Mouse (Mus musculus): ENCODE measurements around the gene Stx19.

The Stx19 gene

GRCm38 (mm10) chr16:62814491-62814890 lies at the start of gene Stx19:
Gene Stx19, plus strand, starts transcription at chr16:62814676.
- CTCF ChIA-PET = no interaction called here

- CTCF ChIA-PET = no interaction called here
These were observed 41.0 kb upstream of the Stx19 start for GRCm38 (mm10) chr16:62773462-62773861.

GRCm38 (mm10) chr16:62776034-62776433 lies 38.4 kb upstream of the Stx19 start:
- CTCF ChIA-PET = no interaction called here

- CTCF ChIA-PET = no interaction called here
These were observed 36.2 kb upstream of the Stx19 start for GRCm38 (mm10) chr16:62778282-62778681.

DNA sequence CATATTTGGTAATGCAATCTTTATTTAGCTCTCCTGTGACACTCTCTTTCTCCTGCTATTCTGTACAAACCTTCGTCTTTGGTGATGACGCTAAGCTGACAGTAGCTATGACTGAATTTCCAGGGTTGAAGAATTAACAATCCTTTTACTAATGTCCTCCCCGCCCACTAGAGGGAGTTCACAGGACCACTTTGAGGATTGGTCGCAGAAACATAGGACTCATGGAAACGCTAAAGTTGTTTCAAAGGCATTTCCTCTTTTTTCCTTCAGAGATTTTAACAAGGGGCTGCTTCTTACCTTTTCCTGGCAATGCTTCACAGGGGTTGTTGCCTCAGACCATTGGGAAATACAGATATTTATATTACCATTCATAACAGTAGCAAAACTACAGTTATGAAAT lies 32.2 kb upstream of the Stx19 start:
- CTCF ChIA-PET = interaction anchor here (0.6 kb wide), 1 partner anchor 50 kb away, joined by 5 read pairs; no protein-coding TSS in a partner anchor

GRCm38 (mm10) chr16:62786621-62787331 lies 27.7 kb upstream of the Stx19 start, which contains the start of gene Nsun3:
Gene Nsun3, minus strand, starts transcription at chr16:62786818.
- CTCF ChIA-PET = interaction anchor here (1.1 kb wide), 1 partner anchor 45 kb away, joined by 4 read pairs; no protein-coding TSS in a partner anchor

DNA sequence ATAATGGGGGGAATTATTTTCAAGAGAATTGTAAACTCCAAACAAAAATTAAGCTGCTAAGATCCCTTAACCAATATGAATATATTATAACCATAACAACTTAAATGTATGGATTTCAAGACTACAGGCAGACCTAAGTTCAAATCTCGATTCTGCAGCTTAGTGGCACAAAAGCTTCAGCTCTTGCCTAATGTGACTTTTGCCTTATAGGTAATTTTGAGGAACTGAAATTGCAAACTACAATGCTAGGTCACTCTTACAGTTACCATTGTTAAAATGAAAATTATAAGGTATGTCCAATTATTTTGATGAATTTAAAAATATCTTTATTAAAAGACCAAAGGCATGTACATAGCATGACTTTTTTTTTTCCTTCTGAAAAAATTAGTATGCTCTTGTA lies 17.9 kb upstream of the Stx19 start:
- CTCF ChIA-PET = interaction anchor here (0.6 kb wide), 1 partner anchor 27 kb away, joined by 4 read pairs; no protein-coding TSS in a partner anchor

- CTCF ChIA-PET = no interaction called here
These were observed 15.7 kb upstream of the Stx19 start for GRCm38 (mm10) chr16:62798808-62799207.

GRCm38 (mm10) chr16:62799426-62799825 lies 15.1 kb upstream of the Stx19 start:
- CTCF ChIA-PET = no interaction called here

DNA sequence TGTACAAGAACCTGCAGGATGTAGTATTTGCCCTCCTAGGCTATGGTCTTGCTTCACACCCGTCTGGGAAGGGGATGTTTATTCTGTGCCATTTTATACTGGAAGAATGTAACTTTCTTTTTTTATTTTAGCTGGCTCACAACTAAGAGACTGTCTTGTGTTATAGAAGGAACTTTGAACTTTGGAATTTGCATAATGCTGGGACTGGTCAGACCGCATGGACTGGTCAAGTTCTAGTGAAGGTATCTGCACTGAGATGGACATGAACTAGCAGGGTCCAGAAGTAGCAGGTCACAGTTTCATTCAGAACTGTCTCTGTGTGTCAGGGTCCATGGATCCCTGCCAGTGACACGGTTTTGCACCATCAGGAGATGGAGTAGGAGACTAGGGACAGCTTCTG lies 14.6 kb upstream of the Stx19 start:
- CTCF ChIA-PET = no interaction called here

- CTCF ChIA-PET = no interaction called here
These were observed 9.9 kb upstream of the Stx19 start for GRCm38 (mm10) chr16:62804621-62805020.

DNA sequence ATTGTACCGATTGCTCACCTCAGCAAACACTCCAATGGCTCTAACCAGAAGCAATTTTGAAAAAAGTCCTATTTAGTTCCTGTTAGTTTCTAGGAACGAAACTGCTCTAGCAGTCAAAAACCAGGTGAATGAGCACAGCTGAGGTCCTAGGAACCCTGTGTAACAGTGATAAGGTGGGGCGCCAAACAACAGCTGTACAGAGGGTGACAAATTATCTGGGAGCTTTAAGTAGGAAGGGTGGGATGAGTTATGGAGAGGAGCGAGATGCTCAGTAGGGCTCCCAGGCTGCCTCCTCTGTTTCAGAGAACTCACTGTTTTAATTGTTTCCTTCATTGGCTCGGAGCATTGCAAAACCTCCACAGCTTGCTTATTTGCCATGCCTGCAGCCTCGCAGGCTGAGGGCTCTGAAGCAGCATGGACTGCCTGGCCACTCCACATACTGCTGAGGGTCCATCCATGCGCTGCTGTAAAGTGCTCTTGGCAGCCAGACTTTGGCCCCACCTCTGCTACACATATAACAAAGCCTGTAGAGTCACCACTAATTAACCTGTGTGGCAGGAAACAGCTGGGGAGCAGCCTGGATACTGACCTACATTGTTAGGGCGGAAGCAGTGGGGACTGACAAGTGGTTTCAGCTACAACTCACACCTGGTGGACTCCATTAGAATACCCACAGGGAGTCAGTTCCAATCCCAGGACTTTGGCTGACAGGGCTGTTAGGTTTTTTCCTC lies 7.1 kb upstream of the Stx19 start:
- CTCF ChIA-PET = no interaction called here

- CTCF ChIA-PET = no interaction called here
These were observed 3.6 kb upstream of the Stx19 start for GRCm38 (mm10) chr16:62810855-62811254.

- CTCF ChIA-PET = no interaction called here
These were observed 686 bp upstream of the Stx19 start for GRCm38 (mm10) chr16:62813790-62814189.

- CTCF ChIA-PET = no interaction called here
These were observed 8.0 kb downstream of the Stx19 start for GRCm38 (mm10) chr16:62822472-62822871.

GRCm38 (mm10) chr16:62826156-62827001 lies 11.9 kb downstream of the Stx19 start:
- CTCF ChIA-PET = interaction anchor here (0.5 kb wide), 1 partner anchor 60 kb away, joined by 4 read pairs; no protein-coding TSS in a partner anchor

DNA sequence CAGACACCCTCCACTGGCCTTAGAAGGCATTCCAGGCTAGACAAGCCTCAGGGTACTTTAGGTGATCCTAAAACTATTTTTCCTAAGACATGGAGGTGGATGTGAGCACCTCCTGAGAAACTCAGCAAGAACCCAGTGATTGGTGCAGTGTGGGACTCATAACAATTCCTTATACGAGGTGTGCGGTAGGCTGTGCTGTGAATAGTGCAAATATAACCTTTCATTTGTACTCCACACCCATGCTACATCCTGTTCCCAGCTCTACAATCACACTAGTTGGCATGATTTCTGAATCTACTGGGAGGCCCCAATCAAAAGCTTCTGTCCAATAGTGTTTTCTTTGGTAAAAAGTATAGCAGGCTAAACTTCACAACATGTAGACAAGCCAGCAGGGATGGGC lies 17.6 kb downstream of the Stx19 start:
- CTCF ChIA-PET = interaction anchor here (0.5 to 1.1 kb wide), 3 partner anchors 26 to 50 kb away, joined by 3 to 5 read pairs (median 4); partner anchors contain the start of gene Nsun3

- CTCF ChIA-PET = interaction anchor here (0.5 to 0.8 kb wide), 3 partner anchors 15 to 50 kb away, joined by 3 to 5 read pairs (median 3); no protein-coding TSS in a partner anchor
These were observed 18.0 kb downstream of the Stx19 start for GRCm38 (mm10) chr16:62832481-62832880.

GRCm38 (mm10) chr16:62834016-62834735 lies 19.7 kb downstream of the Stx19 start:
- CTCF ChIA-PET = interaction anchor here (0.6 kb wide), 1 partner anchor 107 kb away, joined by 3 read pairs; no protein-coding TSS in a partner anchor

GRCm38 (mm10) chr16:62845341-62845740 lies 30.9 kb downstream of the Stx19 start:
- CTCF ChIA-PET = no interaction called here

Data from spleen, embryonic (tissue).